In genomic region chr9:14821396-14821795, GRCm38 (mm10) we compare ENCODE assay signal across 44 mouse cellular contexts. TPM values are rescaled to one million over a fixed set of nuclear protein-coding genes. Genes with fewer than 3 reads are reported as not detected.
"Had no signal": no experiment of that assay in that cellular context is flagged by ENCODE, and none has a peak within 500 bp of the region (broad histone marks: within the 10 kb centered on the region; RNA-seq: fewer than 3 reads in every experiment).

No protein-coding gene starts in this region.

- H3K9me3 ChIP-seq: heart, embryonic 10.5 days; heart, embryonic 12.5 days; heart, embryonic 13.5 days; heart, embryonic 15.5 days; hindbrain, embryonic 10.5 days; hindbrain, embryonic 12.5 days; hindbrain, embryonic 13.5 days; hindbrain, embryonic 15.5 days; intestine, embryonic 15.5 days; kidney, embryonic 15.5 days had no signal

- H3K27me3 ChIP-seq: heart, embryonic 12.5 days; heart, embryonic 13.5 days; heart, embryonic 15.5 days; hindbrain, embryonic 12.5 days; hindbrain, embryonic 13.5 days; hindbrain, embryonic 15.5 days; intestine, embryonic 15.5 days; kidney, embryonic 15.5 days had no signal

- DNase-seq: heart, postnatal 14 days; heart, postnatal 36 days; heart, postnatal 4 days; kidney, adult 11 months; kidney, adult 18-20 months; kidney, adult 2 months; kidney, adult 8-10 months; kidney, adult 9 months; kidney, postnatal 10 days; kidney, postnatal 14 days; kidney, postnatal 25 days; kidney, postnatal 36 days; kidney, postnatal 4 days; layer of hippocampus, adult 9-11 months; layer of hippocampus, postnatal 36 days had no signal

- H3K4me3 ChIP-seq: heart, embryonic 10.5 days; heart, embryonic 12.5 days; heart, embryonic 13.5 days; heart, embryonic 15.5 days; hindbrain, embryonic 10.5 days; hindbrain, embryonic 12.5 days; hindbrain, embryonic 13.5 days; hindbrain, embryonic 15.5 days; intestine, embryonic 15.5 days; kidney, embryonic 15.5 days; layer of hippocampus, adult 2 months; left cerebral cortex, adult 2 months had no signal

- ATAC-seq: hindbrain, embryonic 16.5 days; hindbrain, postnatal 0 days; inflammation-experienced regulatory T-cells, adult 6 months; intestine, embryonic 15.5 days; intestine, embryonic 16.5 days; intestine, postnatal 0 days had no signal

- H3K27ac ChIP-seq: heart, embryonic 10.5 days; heart, embryonic 13.5 days; heart, embryonic 15.5 days; hindbrain, embryonic 10.5 days; hindbrain, embryonic 12.5 days; hindbrain, embryonic 13.5 days; hindbrain, embryonic 14.5 days; hindbrain, embryonic 15.5 days; hindbrain, postnatal 0 days; intestine, embryonic 15.5 days; kidney, embryonic 15.5 days; kidney, postnatal 0 days; layer of hippocampus, adult 2 months; left cerebral cortex, adult 2 months had no signal

- H3K9ac ChIP-seq: heart, embryonic 12.5 days; heart, embryonic 13.5 days; heart, embryonic 15.5 days; hindbrain, embryonic 12.5 days; hindbrain, embryonic 13.5 days; hindbrain, embryonic 14.5 days; hindbrain, embryonic 15.5 days; intestine, embryonic 15.5 days; kidney, embryonic 15.5 days had no signal

- H3K4me2 ChIP-seq: heart, embryonic 11.5 days; heart, embryonic 12.5 days; heart, embryonic 13.5 days; heart, embryonic 15.5 days; hindbrain, embryonic 12.5 days; hindbrain, embryonic 13.5 days; hindbrain, embryonic 14.5 days; hindbrain, embryonic 15.5 days; intestine, embryonic 15.5 days; kidney, embryonic 15.5 days had no signal

- H3K4me1 ChIP-seq: heart, embryonic 10.5 days; heart, embryonic 12.5 days; heart, embryonic 13.5 days; heart, embryonic 15.5 days; hindbrain, embryonic 10.5 days; hindbrain, embryonic 12.5 days; hindbrain, embryonic 13.5 days; hindbrain, embryonic 15.5 days; intestine, embryonic 15.5 days; kidney, embryonic 15.5 days had no signal

RNA-seq across cellular contexts. Expression of gene Gpr83, which starts 38.6 kb away (rescaled TPM):
- total RNA-seq: heart, postnatal 25 days; heart, postnatal 36 days; heart, postnatal 4 days; hematopoietic stem cell, adult 5-6 weeks had no signal
- polyA plus RNA-seq: heart, embryonic 10.5 days; heart, embryonic 11.5 days; heart, embryonic 12.5 days; heart, postnatal 0 days had no signal

RNA-seq across cellular contexts. Expression of gene 1700012B09Rik, which starts 50.6 kb away (rescaled TPM):
- total RNA-seq: heart, postnatal 14 days; heart, postnatal 25 days; heart, postnatal 36 days; heart, postnatal 4 days; hematopoietic stem cell, adult 5-6 weeks; layer of hippocampus, postnatal 36 days; left cerebral cortex, adult 18-20 months; left cerebral cortex, adult 2 months had no signal
- polyA plus RNA-seq: heart, embryonic 10.5 days; heart, embryonic 11.5 days; heart, embryonic 12.5 days; heart, embryonic 13.5 days; heart, embryonic 14.5 days; heart, postnatal 0 days; inflammation-experienced regulatory T-cells, adult 6 months; intestine, embryonic 14.5 days; intestine, embryonic 15.5 days; intestine, embryonic 16.5 days; intestine, postnatal 0 days; kidney, adult 2 months; kidney, embryonic 14.5 days; kidney, embryonic 15.5 days; kidney, embryonic 16.5 days; kidney, postnatal 0 days; large intestine, adult 2 months had no signal
